Mouse (Mus musculus) colon, adult 2 months (tissue): ENCODE measurements around the gene Lhfpl5. TPM values are rescaled to one million over a fixed set of nuclear protein-coding genes. Genes with fewer than 3 reads are reported as not detected.

Experiments used
- polyA plus RNA-seq: library from polyadenylated mRNA; depleted of rRNA; stranded (reverse); fragments of >200 nt; gene quantifications from 2 replicates; pipeline ENCODE4 v1.2.3, GENCODE M21; 2012; rRNA removed

Gene Lhfpl5
- polyA plus RNA-seq = 1.3 and 1.5 TPM in 2 replicates

GRCm38 (mm10) chr17:28575244-28576125 is at the start of gene Lhfpl5:
Lhfpl5 (plus strand) TSS chr17:28575641.

GRCm38 (mm10) chr17:28530506-28530905 is 44.9 kb upstream of the Lhfpl5 start, which contains the start of gene Armc12:
Armc12 (plus strand) TSS chr17:28530806.

GRCm38 (mm10) chr17:28549111-28549510 is 26.3 kb upstream of the Lhfpl5 start, which contains the start of gene Clpsl2:
Clpsl2 (plus strand) TSS chr17:28549411.

GRCm38 (mm10) chr17:28560598-28560997 is 14.8 kb upstream of the Lhfpl5 start, which contains the start of gene Clps:
Clps (minus strand) TSS chr17:28560766.

GRCm38 (mm10) chr17:28622300-28622759 is 46.9 kb downstream of the Lhfpl5 start, which contains the start of gene Srpk1:
Srpk1 (minus strand) TSS chr17:28622709.

Other genes starting within 250 kb of the Lhfpl5 start
- 3,183 and 4,590 TPM in 2 replicates for gene Rpl10a, start 247.2 kb upstream of the Lhfpl5 start, polyA plus RNA-seq
- 36.0 and 39.2 TPM in 2 replicates for gene Tead3, start 224.8 kb upstream of the Lhfpl5 start, polyA plus RNA-seq
- 0.36 and 1.0 TPM in 2 replicates for gene Tulp1, start 210.4 kb upstream of the Lhfpl5 start, polyA plus RNA-seq
- 48.6 and 72.9 TPM in 2 replicates for gene Fkbp5, start 58.1 kb upstream of the Lhfpl5 start, polyA plus RNA-seq
- gene Armc12, start 44.8 kb upstream of the Lhfpl5 start, polyA plus RNA-seq = not detected in 2 replicates
- gene Clpsl2, start 26.2 kb upstream of the Lhfpl5 start, polyA plus RNA-seq = not detected in 2 replicates
- gene Clps, start 14.9 kb upstream of the Lhfpl5 start, polyA plus RNA-seq = 161 and 4,635 TPM in 2 replicates
- 15.2 and 19.0 TPM in 2 replicates for gene Srpk1, start 47.1 kb downstream of the Lhfpl5 start, polyA plus RNA-seq
- gene Slc26a8, start 114.6 kb downstream of the Lhfpl5 start, polyA plus RNA-seq = 0.38 and 0.73 TPM in 2 replicates
- gene Mapk14, start 115.7 kb downstream of the Lhfpl5 start, polyA plus RNA-seq = 61.2 and 72.0 TPM in 2 replicates
- 0.66 TPM in 1 of 2 replicates, not detected in the other for gene AC170998.1, start 150.4 kb downstream of the Lhfpl5 start, polyA plus RNA-seq
- gene Mapk13, start 193.7 kb downstream of the Lhfpl5 start, polyA plus RNA-seq = 225 and 282 TPM in 2 replicates
- 98.6 and 106 TPM in 2 replicates for gene Brpf3, start 225.4 kb downstream of the Lhfpl5 start, polyA plus RNA-seq